Mouse (Mus musculus) CD4-positive naive resting alpha-beta T cell, adult 57 days (primary cell): ENCODE data around the gene Ms4a5. TPM values are rescaled to one million over a fixed set of nuclear protein-coding genes. Genes with fewer than 3 reads are reported as not detected.

Experiments
- total RNA-seq: library from RNA; stranded (reverse); gene quantifications from one replicate; pipeline ENCODE4 v1.2.4, GENCODE M21; 2023

Gene Ms4a5
- total RNA-seq: not detected

DNA sequence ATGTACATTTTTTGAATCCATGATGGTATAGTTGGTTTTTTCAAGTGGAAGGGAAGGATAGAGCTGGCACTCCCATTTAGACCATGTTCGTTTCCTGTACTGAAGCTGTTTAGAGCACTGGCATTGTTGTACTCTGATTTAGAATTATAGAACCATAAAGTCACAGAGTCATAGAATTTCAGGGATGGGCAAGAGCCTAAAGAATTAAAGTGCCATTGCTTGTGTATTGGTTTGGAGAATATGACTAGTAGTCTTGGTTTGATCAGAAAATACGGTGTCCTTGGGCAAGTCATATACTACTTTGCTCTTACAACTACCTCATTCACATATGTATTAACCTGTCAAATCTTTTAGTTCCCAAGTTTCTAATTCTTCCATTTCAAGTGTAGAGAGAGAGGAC, at the start of gene Ms4a5:
Gene Ms4a5, minus strand, starts transcription at position 101 of the 400 bp plus-strand sequence.

DNA sequence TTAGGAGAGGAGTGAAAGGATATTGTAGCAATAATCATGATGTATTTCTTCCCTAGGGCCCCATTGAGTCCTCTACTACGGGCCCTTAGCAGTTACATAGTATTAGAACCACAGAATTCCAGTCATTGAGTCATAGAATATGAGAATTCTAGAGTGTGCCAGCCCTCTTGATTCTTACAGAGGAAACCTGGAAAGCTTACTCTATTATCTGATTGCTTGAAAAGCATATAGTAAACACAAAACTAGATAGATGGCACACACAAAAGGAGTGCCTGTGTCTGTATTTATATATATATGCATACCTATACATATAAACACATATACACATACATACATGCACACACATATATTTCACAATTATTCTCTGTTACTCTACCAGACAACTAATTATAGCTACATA, 30.7 kb upstream of the Ms4a5 start, which contains the start of gene Ms4a14:
Gene Ms4a14, minus strand, starts transcription at position 101 of the 400 bp plus-strand sequence.

DNA sequence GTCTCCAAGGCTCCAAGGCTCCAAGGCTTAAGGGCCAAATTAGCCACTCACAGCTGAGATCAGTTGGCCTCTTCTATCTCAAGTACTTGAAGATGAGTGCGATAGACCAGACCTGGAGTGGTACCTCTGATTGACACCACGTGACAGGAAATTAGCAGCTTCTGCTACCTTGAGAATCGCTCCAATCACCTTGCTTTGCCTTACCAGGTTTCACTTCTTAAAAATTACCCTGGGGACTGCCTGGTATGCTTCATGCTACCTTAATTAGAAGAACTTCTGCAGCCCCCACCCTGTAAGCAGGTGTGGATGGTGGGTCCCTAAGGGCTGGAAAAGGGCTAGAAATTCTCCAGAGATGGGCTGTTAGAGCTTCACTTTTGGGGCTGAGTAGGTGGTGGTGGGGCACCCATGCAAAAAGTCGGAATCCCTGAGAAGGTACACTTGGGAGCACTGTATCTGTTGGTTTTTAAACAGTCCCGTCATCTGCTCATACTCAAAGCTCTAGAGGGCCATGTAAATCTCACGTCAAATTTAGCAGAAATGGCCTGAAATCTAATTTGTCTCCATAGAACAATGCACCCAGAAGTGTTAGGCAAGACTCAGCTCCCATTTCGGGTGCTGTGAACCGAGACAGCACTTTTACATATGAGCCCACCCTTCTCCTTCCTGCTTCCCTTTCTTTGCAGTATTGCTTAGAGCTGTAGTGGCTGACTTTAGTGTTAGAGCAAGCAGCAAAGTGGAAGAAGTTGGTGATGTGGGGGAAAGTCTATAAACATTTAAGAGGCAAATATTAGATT, 17.4 kb downstream of the Ms4a5 start, which contains the start of gene Ms4a1:
Gene Ms4a1, minus strand, starts transcription at position 190 of the 794 bp plus-strand sequence.

DNA sequence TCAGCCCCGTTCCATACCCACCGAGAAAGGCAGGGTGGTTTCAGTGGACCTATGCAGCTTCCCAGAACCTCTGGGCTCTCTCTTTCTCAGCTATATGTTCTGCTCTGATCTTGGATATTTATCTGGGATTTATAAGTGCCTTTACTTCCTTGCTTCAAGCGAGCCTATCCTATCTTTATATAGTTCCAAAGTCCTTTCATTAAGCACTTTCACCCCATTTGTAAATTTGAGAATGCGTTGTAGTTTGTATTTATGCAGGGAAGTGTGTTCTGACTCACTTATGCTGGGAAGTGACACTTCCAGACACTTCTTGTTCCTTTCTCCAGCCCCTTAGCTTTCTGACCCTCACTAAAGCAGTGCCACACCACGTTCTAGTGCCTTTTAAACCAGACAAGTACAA, 51.3 kb downstream of the Ms4a5 start, which contains the start of gene Ms4a12:
Gene Ms4a12, minus strand, starts transcription at position 101 of the 400 bp plus-strand sequence.

Other genes with a start within 250 kb of the Ms4a5 start
- gene Ms4a8a, start 202.8 kb downstream of the Ms4a5 start, total RNA-seq: 1.5 TPM
- not detected for gene 1700017D01Rik, start 153.0 kb downstream of the Ms4a5 start, total RNA-seq
- gene 1700025F22Rik, start 118.6 kb downstream of the Ms4a5 start, total RNA-seq: not detected
- gene Ms4a13, start 87.1 kb downstream of the Ms4a5 start, total RNA-seq: not detected
- not detected for gene Ms4a12, start 51.4 kb downstream of the Ms4a5 start, total RNA-seq
- 23.8 TPM for gene Ms4a1, start 17.6 kb downstream of the Ms4a5 start, total RNA-seq
- not detected for gene Ms4a14, start 30.6 kb upstream of the Ms4a5 start, total RNA-seq
- gene Ms4a7, start 52.3 kb upstream of the Ms4a5 start, total RNA-seq: not detected
- 2.5 TPM for gene Ms4a4a, start 91.7 kb upstream of the Ms4a5 start, total RNA-seq
- gene Ms4a4c, start 120.9 kb upstream of the Ms4a5 start, total RNA-seq: 26.5 TPM
- 839 TPM for gene Ms4a4b, start 159.7 kb upstream of the Ms4a5 start, total RNA-seq
- gene Ms4a6c, start 185.5 kb upstream of the Ms4a5 start, total RNA-seq: 40.2 TPM
- gene Gm8369, start 202.1 kb upstream of the Ms4a5 start, total RNA-seq: 354 TPM
- 659 TPM for gene Ms4a6b, start 232.6 kb upstream of the Ms4a5 start, total RNA-seq